In the genomic region with DNA sequence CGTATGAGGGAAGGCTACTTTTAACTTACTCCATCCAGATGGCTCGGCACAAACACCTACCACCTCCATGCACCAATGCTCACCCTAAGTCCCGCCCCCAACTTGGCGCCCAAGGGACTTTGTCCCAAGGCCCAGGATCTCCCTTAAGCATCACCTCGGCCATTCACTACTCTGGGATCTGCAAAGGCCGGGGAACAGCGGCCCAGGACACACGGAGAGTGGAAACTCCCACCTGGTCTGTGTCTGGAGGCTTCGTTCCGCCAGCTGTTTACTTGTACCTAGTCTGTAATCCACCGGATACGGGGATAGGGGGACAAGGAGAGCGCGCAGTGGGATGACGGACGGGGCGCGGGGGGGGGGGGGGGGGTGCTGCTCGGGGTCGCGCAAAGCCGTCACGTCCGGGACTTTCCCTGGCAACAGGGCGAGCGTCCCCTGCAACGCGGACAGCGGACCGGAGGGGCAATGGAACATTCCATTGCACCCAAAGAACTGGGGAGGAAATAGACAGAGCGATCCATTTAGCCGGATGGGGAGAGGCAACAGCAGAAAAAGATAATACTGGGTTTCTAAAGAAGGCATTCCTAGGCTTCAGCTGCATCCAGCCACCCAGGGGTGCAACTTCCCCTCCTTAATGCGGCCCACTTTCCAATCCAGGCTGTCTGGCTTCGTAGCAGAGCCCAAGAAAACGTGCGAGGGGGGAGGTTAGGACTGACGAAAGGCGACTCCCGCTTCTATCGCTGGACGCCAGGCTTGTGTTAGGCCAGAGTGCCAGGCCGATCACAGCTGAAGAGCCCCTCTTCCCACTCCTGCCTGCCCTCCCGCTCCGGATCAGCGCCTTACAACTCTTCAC, we compare ENCODE assay signal across 1 mouse cellular context.
TF ChIP-seq lines count a peak whose summit lies in the region.

No protein-coding gene starts in this region.

TF ChIP-seq in MEL, 35 proteins besides CTCF, POLR2A, EP300 and RAD21:
- TF ChIP-seq RCOR1 (IDR thresholded peaks at IDR 0.05; ENCODE audit: low read depth, low read length) (0 out of 2 replicates have a peak, but pooled peaks have one; percentile 19), KAT2A (conservative IDR thresholded peaks at IDR 0.05; ENCODE audit: low read depth, low read length) (no peak; the same call in 1 of the 2 replicates), MYB (IDR thresholded peaks at IDR 0.05; ENCODE audit: low read depth, low read length) (no peak), ZC3H11A (IDR thresholded peaks at IDR 0.05; ENCODE audit: low read depth, low read length) (no peak), SIN3A (IDR thresholded peaks at IDR 0.05; ENCODE audit: low read length) (peak; percentile 97), NELFE (IDR thresholded peaks at IDR 0.05; ENCODE audit: low read depth, low read length) (peak; percentile 72), MAZ (IDR thresholded peaks at IDR 0.05; ENCODE audit: low read depth, low read length) (peak; percentile 88), ZKSCAN1 (IDR thresholded peaks at IDR 0.05; ENCODE audit: low read depth, low read length) (no peak), MEF2A (IDR thresholded peaks at IDR 0.05; ENCODE audit: extremely low read depth, insufficient replicate concordance, low read depth, low read length, poor library complexity, severe bottlenecking) (no peak), TCF12 (IDR thresholded peaks at IDR 0.05; ENCODE audit: low read depth, low read length) (peak; percentile 25; the same call in 1 of the 2 replicates), CHD2 (IDR thresholded peaks at IDR 0.05; ENCODE audit: low read length) (no peak), MYC (IDR thresholded peaks at IDR 0.05; ENCODE audit: low read depth, low read length) (peak; percentile 79), E2F4 (IDR thresholded peaks at IDR 0.05; ENCODE audit: borderline replicate concordance, low read depth, low read length) (no peak), ZMIZ1 (IDR thresholded peaks at IDR 0.05; ENCODE audit: low read depth, low read length) (peak; percentile 45), ZNF384 (IDR thresholded peaks at IDR 0.05; ENCODE audit: low read depth, low read length) (no peak), CHD1 (IDR thresholded peaks at IDR 0.05; ENCODE audit: low read depth, low read length) (peak; percentile 99), MAX (IDR thresholded peaks at IDR 0.05; ENCODE audit: low read length) (peak; percentile 69), UBTF (IDR thresholded peaks at IDR 0.05; ENCODE audit: borderline replicate concordance, insufficient read depth, low read depth, low read length) (no peak), GABPA (IDR thresholded peaks at IDR 0.05; ENCODE audit: low read depth, low read length) (no peak), USF2 (IDR thresholded peaks at IDR 0.05; ENCODE audit: borderline replicate concordance in 1 of 2, insufficient read depth in 1 of 2, low read depth in 1 of 2, low read length in 2 of 2) (no peak), ETS1 (IDR thresholded peaks at IDR 0.05; ENCODE audit: low read depth, low read length) (peak; percentile 66), TBP (IDR thresholded peaks at IDR 0.05; ENCODE audit: low read depth, low read length) (peak; percentile 87), POLR2AphosphoS2 (IDR thresholded peaks at IDR 0.05; ENCODE audit: low read length) (peak; percentile 85; the same call in 1 of the 2 replicates), GATA1 (IDR thresholded peaks at IDR 0.05; ENCODE audit: low read depth, low read length) (peak; percentile 46; the same call in 1 of the 2 replicates), MXI1 (IDR thresholded peaks at IDR 0.05; ENCODE audit: low read depth, low read length) (peak; percentile 76), BHLHE40 (IDR thresholded peaks at IDR 0.05; ENCODE audit: borderline replicate concordance, low read depth, low read length) (peak; percentile 60; the same call in 1 of the 2 replicates), ELF1 (IDR thresholded peaks at IDR 0.05; ENCODE audit: low read depth, low read length) (peak; percentile 50), NRF1 (IDR thresholded peaks at IDR 0.05; ENCODE audit: insufficient read depth, low read depth, low read length, poor library complexity, severe bottlenecking) (no peak), HCFC1 (IDR thresholded peaks at IDR 0.05; ENCODE audit: low read depth, low read length) (peak; percentile 87), JUND (IDR thresholded peaks at IDR 0.05; ENCODE audit: low read depth, low read length) (no peak), SMC3 (IDR thresholded peaks at IDR 0.05; ENCODE audit: low read depth, low read length) (no peak)
